Mouse (Mus musculus) heart, embryonic 11.5 days (tissue): ENCODE data around the gene S100a5. TPM values are rescaled to one million over a fixed set of nuclear protein-coding genes. Genes with fewer than 3 reads are reported as not detected.

Source experiments
- ATAC-seq: fragments of 200-750 bp; cut with Nextera tagmentation; replicated peaks from 2 replicates; pipeline ENCODE4 v1.8.0; 2017; ENCODE audit warnings: moderate library complexity; ENCODE audit not compliant: insufficient number of reproducible peaks, low FRiP score, low TSS enrichment
- H3K27ac ChIP-seq: fragments of 300-500 bp; sonication (generic); 2 replicates; pipeline ENCODE4 v1.5.1; 2014; ENCODE audit warnings: mild to moderate bottlenecking, low read depth, low read length
- H3K27me3 ChIP-seq: fragments of 300-500 bp; sonication (generic); 2 replicates; pipeline ENCODE4 v1.6.1; 2014; ENCODE audit warnings: mild to moderate bottlenecking, low read length, mixed read lengths; ENCODE audit not compliant: control insufficient read depth, insufficient read depth
- H3K36me3 ChIP-seq: fragments of 300-500 bp; sonication (generic); 2 replicates; pipeline ENCODE4 v1.6.1; 2014; ENCODE audit warnings: mild to moderate bottlenecking, low read length, moderate library complexity, mixed read lengths; ENCODE audit not compliant: control insufficient read depth, insufficient read depth
- H3K4me1 ChIP-seq: fragments of 300-500 bp; sonication (generic); 2 replicates; pipeline ENCODE4 v1.6.1; 2014; ENCODE audit warnings: low read length; ENCODE audit not compliant: control insufficient read depth, insufficient read depth
- H3K4me2 ChIP-seq: fragments of 300-500 bp; sonication (generic); 2 replicates; pipeline ENCODE4 v1.6.1; 2014; ENCODE audit warnings: mild to moderate bottlenecking, moderate library complexity
- H3K4me3 ChIP-seq: fragments of 300-500 bp; sonication (generic); 2 replicates; pipeline ENCODE4 v1.5.1; 2014; ENCODE audit warnings: low read depth, low read length
- H3K9ac ChIP-seq: fragments of 300-500 bp; sonication (generic); 2 replicates; pipeline ENCODE4 v1.6.1; 2014; ENCODE audit warnings: mild to moderate bottlenecking, low read depth, low read length, moderate library complexity
- H3K9me3 ChIP-seq: fragments of 300-500 bp; sonication (generic); replicated peaks from 2 replicates; pipeline ENCODE4 v1.6.1; 2016; ENCODE audit warnings: low read length; ENCODE audit not compliant: control insufficient read depth
- WGBS: fragments of 180-500 bp; shearing (Covaris S2); extraction: QIAGEN DNeasy Blood & Tissue Kit; methylation state at CpG from one replicate; pipeline ENCODE4 v1.1.7; 2014; ENCODE audit not compliant: insufficient replicate concordance; 5-methylcytosine and 5-hydroxymethylcytosine counted together
- polyA plus RNA-seq: library from polyadenylated mRNA; unstranded; fragments of >200 nt; fragmentation: Nextera tagmentation; extraction: Ambion mirVana; gene quantifications from 2 replicates; pipeline ENCODE4 v1.2.1, GENCODE M21; 2014

Gene S100a5
- polyA plus RNA-seq, 1 experiment from 2014 or later = not detected

DNA sequence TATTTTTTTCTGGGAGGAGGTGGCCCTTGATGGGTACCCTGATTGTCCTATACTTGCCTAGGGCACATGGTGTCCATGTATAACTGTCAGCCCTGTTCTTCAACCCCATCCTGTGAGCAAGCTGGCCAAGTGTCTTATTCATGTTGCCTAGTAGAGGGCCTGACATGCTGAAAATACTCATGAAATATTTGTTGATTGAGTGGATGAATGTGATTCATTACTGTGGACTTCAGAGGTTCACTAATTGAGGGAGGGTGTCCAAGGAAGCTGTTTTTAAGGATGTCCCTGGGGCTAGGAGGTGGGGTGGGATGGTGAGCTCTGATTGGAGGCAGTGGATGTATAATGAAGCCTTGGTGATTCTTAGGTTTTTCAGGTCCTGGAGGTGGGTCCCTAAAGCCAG is 45.4 kb downstream of the S100a5 start, which contains the start of gene S100a7a:
Gene S100a7a, plus strand, starts transcription at position 301 of the 400 bp plus-strand sequence.
- Histone ChIP-seq H3K27ac (no peak within 1 kb of the TSS), H3K4me3 (no peak within 1 kb of the TSS), H3K36me3 (no peaks in the 10 kb centered on the region), H3K27me3 (0 out of 2 replicates have a peak, but pooled peaks cover 2% of the 10 kb centered on the region), H3K9ac (no peak within 1 kb of the TSS), H3K4me2 (no peak within 1 kb of the TSS), H3K9me3 (no peaks in the 10 kb centered on the region), H3K4me1 (no peaks in the 10 kb centered on the region)
- no peak for ATAC-seq

DNA sequence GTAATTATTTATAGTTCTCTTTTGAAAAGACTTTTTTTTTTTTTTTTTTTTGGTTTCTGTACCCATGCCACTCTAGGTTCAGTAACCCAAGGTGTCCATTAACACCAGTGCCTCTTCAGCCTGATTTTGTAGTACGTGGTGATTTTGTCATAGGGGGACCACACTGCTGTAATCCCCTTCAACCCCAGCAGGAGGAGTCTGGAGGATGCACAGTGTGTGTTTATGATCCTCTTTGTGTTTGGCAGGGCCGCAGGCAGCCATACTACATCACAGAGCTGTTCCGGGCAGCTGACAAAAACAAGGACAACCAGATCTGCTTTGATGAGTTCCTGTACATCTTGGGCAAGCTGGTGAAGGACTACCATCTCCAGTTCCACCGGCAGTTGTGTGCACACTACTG is 49.1 kb downstream of the S100a5 start:
- H3K4me3 ChIP-seq = no peak overlapping the region
- WGBS = 70% methylated on average over 4 of the region's 4 CpGs
- H3K36me3 ChIP-seq = no peaks in the 10 kb centered on the region
- no peaks in the 10 kb centered on the region for H3K9me3 ChIP-seq
- no peaks in the 10 kb centered on the region for H3K4me1 ChIP-seq
- no peak overlapping the region for H3K4me2 ChIP-seq
- H3K9ac ChIP-seq = no peak overlapping the region
- no peak for ATAC-seq
- no peak overlapping the region for H3K27ac ChIP-seq
- 0 out of 2 replicates have a peak, but pooled peaks cover 2% of the 10 kb centered on the region for H3K27me3 ChIP-seq

- no peak overlapping the region for H3K4me2 ChIP-seq
- H3K9me3 ChIP-seq = no peaks in the 10 kb centered on the region
- no peak for ATAC-seq
- H3K27me3 ChIP-seq = no peaks in the 10 kb centered on the region
- H3K27ac ChIP-seq = no peak overlapping the region
- no peak overlapping the region for H3K4me3 ChIP-seq
- no peaks in the 10 kb centered on the region for H3K4me1 ChIP-seq
- no peak overlapping the region for H3K9ac ChIP-seq
- no peaks in the 10 kb centered on the region for H3K36me3 ChIP-seq
Measured at GRCm38 (mm10) chr3:90659364-90660044, 51.2 kb downstream of the S100a5 start.

Other genes with a start within 250 kb of the S100a5 start
- 5.7 and 6.2 TPM in 2 replicates for gene Slc27a3, start 218.6 kb upstream of the S100a5 start, polyA plus RNA-seq
- 25.3 and 26.9 TPM in 2 replicates for gene Ints3, start 174.9 kb upstream of the S100a5 start, polyA plus RNA-seq
- gene Npr1, start 142.7 kb upstream of the S100a5 start, polyA plus RNA-seq = 5.3 and 8.1 TPM in 2 replicates
- gene Ilf2, start 132.4 kb upstream of the S100a5 start, polyA plus RNA-seq = 148 and 151 TPM in 2 replicates
- gene Snapin, start 117.5 kb upstream of the S100a5 start, polyA plus RNA-seq = 76.0 TPM in 2 replicates
- gene Chtop, start 99.0 kb upstream of the S100a5 start, polyA plus RNA-seq = 70.3 and 73.9 TPM in 2 replicates
- gene S100a1, start 94.1 kb upstream of the S100a5 start, polyA plus RNA-seq = 137 and 138 TPM in 2 replicates
- gene S100a13, start 94.1 kb upstream of the S100a5 start, polyA plus RNA-seq = 59.7 and 65.4 TPM in 2 replicates
- not detected in 2 replicates for gene S100a14, start 81.7 kb upstream of the S100a5 start, polyA plus RNA-seq
- 26.9 and 28.4 TPM in 2 replicates for gene S100a16, start 71.3 kb upstream of the S100a5 start, polyA plus RNA-seq
- gene S100a3, start 47.9 kb upstream of the S100a5 start, polyA plus RNA-seq = 0.24 TPM in 1 of 2 replicates, not detected in the other
- not detected in 2 replicates for gene S100a2, start 18.3 kb upstream of the S100a5 start, polyA plus RNA-seq
- not detected in 2 replicates for gene Gm42674, start 6.6 kb upstream of the S100a5 start, polyA plus RNA-seq
- gene S100a4, start 4.8 kb upstream of the S100a5 start, polyA plus RNA-seq = 3.4 and 3.5 TPM in 2 replicates
- 43.6 and 44.5 TPM in 2 replicates for gene S100a6, start 4.4 kb downstream of the S100a5 start, polyA plus RNA-seq
- not detected in 2 replicates for gene S100a7a, start 45.5 kb downstream of the S100a5 start, polyA plus RNA-seq
- 1.9 and 5.2 TPM in 2 replicates for gene S100a8, start 60.5 kb downstream of the S100a5 start, polyA plus RNA-seq
- 1.3 and 6.2 TPM in 2 replicates for gene S100a9, start 87.2 kb downstream of the S100a5 start, polyA plus RNA-seq
- gene Pglyrp4, start 118.4 kb downstream of the S100a5 start, polyA plus RNA-seq = not detected in 2 replicates
- gene Gm5849, start 169.4 kb downstream of the S100a5 start, polyA plus RNA-seq = not detected in 2 replicates